Mouse (Mus musculus) G1E (cell line): ENCODE results near the gene Mcpt1. TPM values are rescaled to one million over a fixed set of nuclear protein-coding genes. Genes with fewer than 3 reads are reported as not detected.
"Not testable (repeated sequence)": the region's sequence is repeated elsewhere in the genome, so short reads cannot be mapped to it uniquely, and the experiment has no call there.

ENCODE experiments used
- ATAC-seq: 2 replicates; pipeline ENCODE4 v1.8.0; 2016; ENCODE audit warnings: mild to moderate bottlenecking; ENCODE audit not compliant: insufficient number of reproducible peaks, poor library complexity, low FRiP score, severe bottlenecking; ENCODE audit errors: extremely low read depth
- DNase-seq: peaks from one replicate; pipeline ENCODE4 v3.0.0; 2012; ENCODE audit warnings: low spot score
- H3K27me3 ChIP-seq: 2 replicates; pipeline ENCODE4 v1.6.1; 2012; ENCODE audit warnings: mild to moderate bottlenecking, low read length, inconsistent platforms; ENCODE audit not compliant: insufficient read depth
- H3K36me3 ChIP-seq: replicated peaks from 2 replicates; pipeline ENCODE3; 2012; ENCODE audit warnings: mild to moderate bottlenecking, inconsistent platforms
- H3K4me1 ChIP-seq: 2 replicates; pipeline ENCODE4 v1.6.1; 2012; ENCODE audit warnings: low read depth, low read length, inconsistent platforms, mixed read lengths; ENCODE audit not compliant: insufficient read depth
- H3K4me3 ChIP-seq: 2 replicates; pipeline ENCODE4 v1.5.1; 2012; ENCODE audit warnings: low read depth, mild to moderate bottlenecking, inconsistent platforms, low read length, moderate library complexity, mixed read lengths
- H3K9me3 ChIP-seq: replicated peaks from 2 replicates; pipeline ENCODE4 v1.6.1; 2012; ENCODE audit warnings: inconsistent platforms
- CTCF ChIP-seq: IDR thresholded peaks from 2 replicates; pipeline ENCODE4 v1.5.1; 2012; ENCODE audit warnings: low read depth, low read length, inconsistent platforms, mixed read lengths
- GATA1 ChIP-seq: IDR thresholded peaks from 2 replicates; pipeline ENCODE4 v1.6.1; 2012; ENCODE audit warnings: borderline replicate concordance, low read length, inconsistent platforms, mixed read lengths
- GATA2 ChIP-seq: IDR thresholded peaks from 2 replicates; pipeline ENCODE4 v1.6.1; 2012; ENCODE audit warnings: low read depth, low read length, inconsistent platforms, borderline replicate concordance
- POLR2AphosphoS5 ChIP-seq: IDR thresholded peaks from 2 replicates; pipeline ENCODE4 v1.6.1; 2012; ENCODE audit warnings: low read depth, low read length, inconsistent platforms; ENCODE audit not compliant: insufficient replicate concordance
- TAL1 ChIP-seq: conservative IDR thresholded peaks from 2 replicates; pipeline ENCODE4 v1.6.1; 2012; ENCODE audit warnings: low read depth, low read length, inconsistent platforms, mixed read lengths
- polyA plus RNA-seq: library from polyadenylated mRNA; stranded (reverse); fragments of >175 nt; gene quantifications from 2 replicates; pipeline ENCODE4 v1.2.3, GENCODE M21; 2012
- total RNA-seq, 2 experiments: library from RNA; stranded (forward) in 1 of 2; stranded (reverse) in 1 of 2; fragments of 200-1000 nt in 1 of 2; fragments of >200 nt in 1 of 2; fragmentation: Nextera tagmentation in 1 of 2; gene quantifications; 2 replicates each; pipeline ENCODE4 v1.2.3; 2014 to 2017

Mcpt1 gene
- total RNA-seq (2014; fragmentation: Nextera tagmentation) = 13.1 and 16.6 TPM in 2 replicates
- total RNA-seq (2017) = 1.6 and 3.3 TPM in 2 replicates
- 0.07 and 0.27 TPM in 2 replicates for polyA plus RNA-seq

DNA sequence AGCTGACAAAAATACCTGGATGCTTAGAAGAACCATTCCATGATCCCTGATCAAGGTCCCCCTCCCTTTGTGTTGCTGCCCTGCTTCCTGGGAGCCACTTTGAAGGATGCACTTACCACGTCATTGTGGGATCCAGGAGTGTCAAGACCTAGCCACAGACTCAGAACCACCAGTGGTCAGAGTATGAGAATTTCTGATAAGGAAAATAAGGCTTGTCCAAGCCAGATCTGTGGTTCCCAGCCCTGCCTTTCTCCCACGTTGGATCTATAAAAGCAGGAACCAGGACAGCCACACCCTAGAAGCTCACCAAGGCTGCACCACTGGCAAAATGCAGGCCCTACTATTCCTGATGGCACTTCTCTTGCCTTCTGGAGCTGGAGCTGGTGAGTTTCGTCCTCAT is at the start of gene Mcpt1:
Mcpt1 (plus strand) TSS at position 301 of the 400 bp plus-strand sequence.
- not testable (repeated sequence) for ATAC-seq

DNA sequence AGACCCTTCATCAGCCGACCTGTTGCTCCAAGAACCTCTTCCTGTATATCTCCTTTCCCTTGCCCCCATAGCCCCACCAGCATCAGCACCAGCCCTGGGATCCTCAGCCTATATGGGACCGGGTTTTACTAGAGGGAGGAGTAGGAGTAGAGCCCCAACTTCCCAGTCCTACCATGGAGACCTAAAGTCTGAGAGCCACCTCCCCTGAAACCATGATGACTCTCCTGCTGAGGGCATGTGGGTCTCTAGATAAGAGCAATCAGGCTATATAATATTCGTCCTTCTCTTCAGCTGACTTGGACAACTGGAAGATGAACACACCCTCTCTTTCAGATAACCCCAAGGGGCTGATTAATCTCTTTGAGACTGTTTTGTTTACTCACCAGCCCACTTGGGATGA is 30.3 kb upstream of the Mcpt1 start:
- not testable (repeated sequence) for H3K36me3 ChIP-seq, H3K27me3 ChIP-seq, DNase-seq, H3K4me3 ChIP-seq, H3K9me3 ChIP-seq
- ATAC-seq = peak; percentile 91
- H3K4me1 ChIP-seq = peaks cover 27% of the 10 kb centered on the region
- peak; percentile 48 for TF ChIP-seq TAL1

More for the DNA sequence above, at the start of gene Mcpt1:
- not testable (repeated sequence) for H3K27me3 ChIP-seq, H3K36me3 ChIP-seq, H3K9me3 ChIP-seq, H3K4me3 ChIP-seq, DNase-seq
- H3K4me1 ChIP-seq = peaks cover 81% of the 10 kb centered on the region

GRCm38 (mm10) chr14:56013147-56013546 is 4.6 kb upstream of the Mcpt1 start:
- no peak for DNase-seq
- H3K36me3 ChIP-seq = no peaks in the 10 kb centered on the region
- H3K27me3 ChIP-seq = peaks cover 2% of the 10 kb centered on the region; the same call in 1 of the 2 replicates
- no peak overlapping the region for H3K4me3 ChIP-seq
- ATAC-seq = no peak
- peaks cover 46% of the 10 kb centered on the region for H3K4me1 ChIP-seq
- H3K9me3 ChIP-seq = no peaks in the 10 kb centered on the region
- TF ChIP-seq GATA1 (no peak), CTCF (no peak), GATA2 (no peak), POLR2AphosphoS5 (no peak), TAL1 (no peak)

GRCm38 (mm10) chr14:56013924-56014323 is 3.8 kb upstream of the Mcpt1 start:
- Histone ChIP-seq H3K27me3 (no peaks in the 10 kb centered on the region), H3K36me3 (no peaks in the 10 kb centered on the region), H3K4me3 (no peak overlapping the region), H3K9me3 (no peaks in the 10 kb centered on the region), H3K4me1 (peaks cover 53% of the 10 kb centered on the region)
- TF ChIP-seq GATA2 (no peak), TAL1 (peak; percentile 59), POLR2AphosphoS5 (no peak)
- ATAC-seq = peak; percentile 69; the same call in 1 of the 2 replicates
- peak; percentile 40 for DNase-seq

DNA sequence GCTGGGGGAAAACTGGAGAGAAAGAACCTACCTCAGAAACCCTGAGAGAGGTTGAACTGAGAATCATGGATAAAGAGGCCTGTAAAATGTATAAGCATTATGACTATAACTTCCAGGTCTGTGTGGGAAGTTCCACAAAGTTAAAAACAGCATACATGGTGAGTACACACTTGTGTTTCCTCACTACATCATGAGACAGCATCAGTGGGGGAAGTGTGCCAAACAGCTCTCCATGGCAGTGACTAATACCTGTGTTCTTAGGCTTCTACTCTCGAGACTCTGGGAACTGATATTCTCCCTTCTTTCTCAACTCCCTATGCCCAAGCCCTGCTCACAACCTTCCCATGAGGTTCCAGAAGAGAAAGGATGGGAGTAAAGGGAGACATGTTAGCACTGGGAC is 1.7 kb downstream of the Mcpt1 start:
- DNase-seq (no peak), ATAC-seq (no peak)
- Histone ChIP-seq H3K27me3 (no peaks in the 10 kb centered on the region), H3K4me3 (no peak overlapping the region), H3K9me3 (no peaks in the 10 kb centered on the region), H3K36me3 (no peaks in the 10 kb centered on the region), H3K4me1 (peaks cover 64% of the 10 kb centered on the region)
- TF ChIP-seq GATA2 (no peak), CTCF (no peak), GATA1 (no peak), POLR2AphosphoS5 (no peak), TAL1 (no peak)

GRCm38 (mm10) chr14:56021305-56021704 is 3.5 kb downstream of the Mcpt1 start:
- not testable (repeated sequence) for H3K27me3 ChIP-seq
- ATAC-seq = peak; percentile 93

DNA sequence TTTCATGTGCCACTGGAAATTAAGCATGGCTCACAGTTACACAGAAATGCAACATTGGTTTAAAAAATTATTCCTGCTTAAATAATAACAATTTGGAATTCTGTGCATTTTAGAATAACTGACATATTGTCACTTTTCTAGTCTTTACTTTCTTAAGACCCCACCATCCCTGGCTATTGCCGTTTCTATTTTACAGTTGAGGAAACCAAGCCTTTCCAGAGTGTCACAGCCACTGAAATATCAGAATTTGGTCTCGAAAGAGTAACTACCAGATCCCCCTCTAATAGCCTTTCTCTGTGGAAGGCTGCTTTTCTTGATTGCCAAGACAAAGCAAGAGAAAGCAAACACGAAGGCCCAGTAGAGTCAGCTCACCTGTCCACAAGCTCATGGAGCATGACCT is 12.6 kb downstream of the Mcpt1 start, which contains the start of gene Mcpt9:
Mcpt9 (minus strand) TSS at position 101 of the 400 bp plus-strand sequence.
- DNase-seq, ATAC-seq, H3K27me3 ChIP-seq, H3K9me3 ChIP-seq, H3K36me3 ChIP-seq, H3K4me3 ChIP-seq: not testable (repeated sequence)
- H3K4me1 ChIP-seq = peaks cover 35% of the 10 kb centered on the region

More at GRCm38 (mm10) chr14:56021305-56021704, 3.5 kb downstream of the Mcpt1 start:
- H3K9me3 ChIP-seq, H3K4me3 ChIP-seq, H3K36me3 ChIP-seq: not testable (repeated sequence)
- DNase-seq = peak; percentile 53
- peak; percentile 79 for TF ChIP-seq TAL1
- peaks cover 68% of the 10 kb centered on the region for H3K4me1 ChIP-seq
